Mouse (Mus musculus) midbrain, postnatal 0 days (tissue): Measurements from ENCODE around the gene Robo1. TPM values are rescaled to one million over a fixed set of nuclear protein-coding genes. Genes with fewer than 3 reads are reported as not detected.

Source experiments
- ATAC-seq: fragments of 200-750 bp; cut with Nextera tagmentation; 2 replicates; pipeline ENCODE4 v1.8.0; 2017; ENCODE audit warnings: moderate number of reproducible peaks, mild to moderate bottlenecking, moderate TSS enrichment, moderate library complexity; ENCODE audit not compliant: low FRiP score
- DNase-seq: peaks from one replicate; pipeline ENCODE4 v3.0.0-alpha.2; 2015; ENCODE audit warnings: low spot score
- H3K27ac ChIP-seq: fragments of 300-500 bp; sonication (generic); 2 replicates; pipeline ENCODE4 v1.5.1; 2014; ENCODE audit warnings: low read depth, mild to moderate bottlenecking, low read length, mixed read lengths
- H3K27me3 ChIP-seq: fragments of 300-500 bp; sonication (generic); 2 replicates; pipeline ENCODE4 v1.6.1; 2014; ENCODE audit warnings: low read length, control low read depth, mixed read lengths; ENCODE audit not compliant: insufficient read depth
- H3K36me3 ChIP-seq: fragments of 300-500 bp; sonication (generic); 2 replicates; pipeline ENCODE4 v1.6.1; 2014; ENCODE audit warnings: low read length, control low read depth, mixed read lengths; ENCODE audit not compliant: insufficient read depth
- H3K4me1 ChIP-seq: fragments of 300-500 bp; sonication (generic); 2 replicates; pipeline ENCODE4 v1.6.1; 2014; ENCODE audit warnings: mild to moderate bottlenecking, control low read depth, antibody characterized with exemption, low read length, mixed read lengths; ENCODE audit not compliant: insufficient read depth
- H3K4me2 ChIP-seq: fragments of 300-500 bp; sonication (generic); 2 replicates; pipeline ENCODE4 v1.6.1; 2014; ENCODE audit warnings: low read depth, mild to moderate bottlenecking, low read length, mixed read lengths; ENCODE audit not compliant: poor library complexity, severe bottlenecking
- H3K4me3 ChIP-seq: fragments of 300-500 bp; sonication (generic); 2 replicates; pipeline ENCODE4 v1.5.1; 2014; ENCODE audit warnings: low read depth, mild to moderate bottlenecking, low read length, moderate library complexity
- H3K9ac ChIP-seq: fragments of 300-500 bp; sonication (generic); replicated peaks from 2 replicates; pipeline ENCODE4 v1.6.1; 2014; ENCODE audit warnings: mild to moderate bottlenecking, low read length, moderate library complexity, mixed read lengths; ENCODE audit not compliant: poor library complexity, severe bottlenecking
- H3K9me3 ChIP-seq: fragments of 300-500 bp; sonication (generic); 2 replicates; pipeline ENCODE4 v1.6.1; 2016; ENCODE audit warnings: low read length, control low read depth
- CTCF ChIP-seq: IDR thresholded peaks from 2 replicates; pipeline ENCODE4 v1.5.1; 2016; ENCODE audit warnings: antibody characterized with exemption, mild to moderate bottlenecking
- WGBS: fragments of 180-500 bp; shearing (Covaris S2); extraction: QIAGEN DNeasy Blood & Tissue Kit; methylation state at CpG from one replicate; pipeline ENCODE4 v1.1.7; 2014; 5-methylcytosine and 5-hydroxymethylcytosine counted together
- polyA plus RNA-seq: library from polyadenylated mRNA; unstranded; fragments of >200 nt; fragmentation: Nextera tagmentation; extraction: Ambion mirVana; gene quantifications from 2 replicates; pipeline ENCODE4 v1.2.1, GENCODE M21; 2015
- total RNA-seq: library from RNA; depleted of rRNA; stranded (reverse); fragments of >200 nt; gene quantifications from 2 replicates; pipeline ENCODE4 v1.2.3, GENCODE M21; 2014

Robo1 gene
- total and polyA plus RNA-seq, 2 experiments from 2014 or later, result 31.4 to 96.1 TPM

DNA sequence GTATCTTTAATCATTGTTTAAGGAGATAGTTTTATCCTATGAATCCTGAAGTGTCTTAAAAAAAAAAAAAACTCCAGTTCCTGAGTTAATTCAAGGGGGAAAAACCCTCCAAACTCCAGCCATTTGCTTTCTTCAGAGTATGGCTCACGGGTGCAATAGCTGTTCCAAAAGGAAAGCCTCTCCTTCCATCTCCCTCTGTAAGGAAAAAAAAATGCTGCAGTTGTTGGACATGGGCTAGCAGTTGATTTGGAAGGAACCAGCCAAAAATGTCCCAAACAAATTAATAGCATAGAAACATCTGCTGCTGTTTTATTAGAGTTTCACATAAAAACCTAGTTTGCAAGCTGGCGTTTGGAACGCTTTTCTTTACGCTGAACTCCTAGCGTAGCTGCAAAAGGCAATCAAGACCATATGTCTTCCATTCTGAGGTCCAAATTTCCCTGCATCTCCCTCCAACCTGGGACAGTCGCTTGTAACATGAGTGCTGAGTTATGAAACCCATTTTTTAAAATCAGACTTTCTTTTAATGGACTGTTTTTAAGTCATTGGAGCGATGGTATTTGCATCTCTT lies 553.7 kb downstream of the Robo1 start:
- Histone ChIP-seq H3K36me3 (no peaks in the 10 kb centered on the region), H3K4me1 (no peaks in the 10 kb centered on the region), H3K4me2 (no peak overlapping the region), H3K9ac (no peak overlapping the region), H3K27ac (no peak overlapping the region), H3K9me3 (no peaks in the 10 kb centered on the region), H3K27me3 (no peaks in the 10 kb centered on the region), H3K4me3 (no peak overlapping the region)
- DNase-seq (no peak), ATAC-seq (no peak)
- TF ChIP-seq CTCF, result no peak
- WGBS, result 91% methylated on average over 7 of the region's 7 CpGs

DNA sequence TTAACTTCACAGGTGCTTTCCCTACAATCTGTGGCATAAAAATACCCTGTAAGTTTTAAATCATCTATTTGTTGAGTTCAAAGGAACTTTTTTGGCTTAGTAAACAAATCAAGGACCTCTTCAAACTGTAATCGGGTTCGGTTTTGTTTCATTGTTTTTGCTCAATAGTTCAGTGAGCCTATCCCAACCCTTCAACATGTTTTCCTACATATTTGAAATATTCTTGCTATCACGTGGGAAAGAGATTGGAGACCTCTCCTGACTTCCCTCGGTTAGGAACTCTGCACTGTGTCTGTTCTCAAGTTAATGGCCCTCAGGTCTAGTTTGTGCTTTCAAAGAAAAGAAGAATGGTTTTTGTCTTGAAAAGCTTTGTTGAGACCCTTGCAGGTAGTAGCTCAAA lies 557.9 kb downstream of the Robo1 start:
- H3K4me1 ChIP-seq, result no peaks in the 10 kb centered on the region
- H3K36me3 ChIP-seq, result no peaks in the 10 kb centered on the region

DNA sequence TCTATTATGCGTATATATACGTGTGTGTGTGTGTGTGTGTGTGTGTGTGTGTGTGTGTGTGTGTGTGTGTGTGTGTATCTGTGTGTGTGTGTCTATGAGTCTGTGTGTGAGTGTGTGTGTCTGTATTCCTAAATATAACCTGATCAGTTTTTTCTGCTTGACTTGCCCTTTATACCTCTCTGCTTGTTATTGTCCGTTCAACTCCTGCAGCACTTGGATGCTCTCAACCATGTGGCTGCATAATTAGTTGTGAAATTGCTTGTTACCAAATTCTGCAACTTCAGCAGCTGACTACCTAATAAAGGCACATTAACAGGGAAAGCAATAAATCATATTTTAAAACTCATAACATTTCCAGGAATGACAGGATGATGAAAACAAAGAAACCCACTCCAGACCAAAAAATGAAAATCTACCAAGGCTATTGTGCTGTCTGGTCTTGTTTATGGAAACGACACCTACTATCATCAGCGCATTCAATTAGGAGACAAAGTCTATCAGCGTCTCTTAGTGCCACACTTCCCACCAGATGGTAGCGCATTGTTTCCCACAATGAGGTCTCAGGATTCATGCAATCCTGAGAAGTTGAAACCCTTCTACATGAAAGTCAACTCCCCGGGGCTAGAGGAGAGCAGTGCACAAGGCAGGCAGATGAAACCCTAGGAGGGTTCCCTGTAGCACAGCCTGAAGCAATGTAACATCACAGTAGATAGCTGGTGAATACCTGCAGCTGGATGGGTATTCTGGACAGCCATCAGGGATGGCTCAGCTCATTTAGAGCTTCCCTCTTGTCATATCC lies 567.0 kb downstream of the Robo1 start:
- H3K9me3 ChIP-seq, result no peaks in the 10 kb centered on the region
- H3K4me1 ChIP-seq, result no peaks in the 10 kb centered on the region
- H3K4me3 ChIP-seq, result no peak overlapping the region
- no peaks in the 10 kb centered on the region for H3K27me3 ChIP-seq
- ATAC-seq, result peak; percentile 41; the same call in 1 of the 2 replicates
- H3K4me2 ChIP-seq, result no peak overlapping the region
- WGBS, result 57% methylated on average over 8 of the region's 8 CpGs
- no peak for DNase-seq
- no peak for TF ChIP-seq CTCF
- H3K9ac ChIP-seq, result no peak overlapping the region
- no peaks in the 10 kb centered on the region for H3K36me3 ChIP-seq
- no peak overlapping the region for H3K27ac ChIP-seq

More for the DNA sequence above, 557.9 kb downstream of the Robo1 start:
- ATAC-seq, result no peak
- WGBS, result 88% methylated on average over 4 of the region's 4 CpGs
- Histone ChIP-seq H3K27me3 (no peaks in the 10 kb centered on the region), H3K9ac (no peak overlapping the region), H3K9me3 (no peaks in the 10 kb centered on the region), H3K4me3 (no peak overlapping the region), H3K4me2 (no peak overlapping the region), H3K27ac (no peak overlapping the region)
- TF ChIP-seq CTCF, result no peak
- DNase-seq, result no peak

DNA sequence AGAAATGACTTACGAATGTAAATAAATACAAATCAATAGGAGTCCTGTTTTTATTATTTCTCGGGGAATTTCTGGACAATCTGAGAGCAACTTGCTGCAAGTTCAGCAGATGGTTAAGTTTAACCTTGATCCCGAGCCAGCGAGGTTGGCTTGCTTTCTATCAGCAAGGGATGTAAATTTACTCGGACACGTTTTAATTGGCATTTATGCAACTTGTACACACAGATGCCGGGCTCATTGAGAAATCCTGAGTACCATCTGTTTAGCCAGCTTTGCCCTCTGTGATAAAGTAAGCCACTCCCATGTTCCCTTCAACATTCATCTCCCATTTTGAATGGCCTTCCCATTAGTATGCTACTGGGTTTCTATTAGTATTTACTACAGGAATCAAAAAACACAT lies 580.0 kb downstream of the Robo1 start:
- H3K27me3 ChIP-seq, result no peaks in the 10 kb centered on the region
- no peaks in the 10 kb centered on the region for H3K4me1 ChIP-seq
- no peak overlapping the region for H3K4me3 ChIP-seq
- no peak for TF ChIP-seq CTCF
- H3K4me2 ChIP-seq, result no peak overlapping the region
- WGBS, result 18% methylated on average over 7 of the region's 7 CpGs
- H3K9me3 ChIP-seq, result no peaks in the 10 kb centered on the region
- H3K9ac ChIP-seq, result no peak overlapping the region
- ATAC-seq (no peak; the same call in 1 of the 2 replicates), DNase-seq (peak; percentile 81)
- no peaks in the 10 kb centered on the region for H3K36me3 ChIP-seq
- no peak overlapping the region for H3K27ac ChIP-seq

DNA sequence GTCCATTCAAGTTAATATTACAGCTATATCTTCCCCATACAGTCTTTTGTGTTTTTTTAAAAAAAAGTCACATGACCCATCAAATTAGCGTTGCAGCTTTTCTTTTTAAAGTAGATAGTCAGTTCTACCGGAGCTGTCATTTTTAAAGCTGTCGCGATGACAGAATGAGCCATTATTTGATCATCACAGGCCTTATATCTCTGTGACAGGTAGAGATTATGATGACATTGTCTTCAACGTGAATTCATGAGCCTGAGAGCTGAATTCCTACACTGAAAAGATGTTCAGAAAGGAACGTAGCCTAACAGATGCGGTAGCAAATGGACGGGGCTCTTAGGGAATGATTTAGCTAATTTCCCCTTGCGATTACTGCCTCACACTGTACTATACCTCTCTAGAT lies 581.3 kb downstream of the Robo1 start:
- Histone ChIP-seq H3K27ac (no peak overlapping the region), H3K9ac (no peak overlapping the region), H3K9me3 (no peaks in the 10 kb centered on the region), H3K36me3 (no peaks in the 10 kb centered on the region), H3K27me3 (no peaks in the 10 kb centered on the region), H3K4me3 (no peak overlapping the region), H3K4me2 (no peak overlapping the region), H3K4me1 (no peaks in the 10 kb centered on the region)
- DNase-seq (no peak), ATAC-seq (no peak)
- WGBS, result 67% methylated on average over 9 of the region's 9 CpGs
- no peak for TF ChIP-seq CTCF

DNA sequence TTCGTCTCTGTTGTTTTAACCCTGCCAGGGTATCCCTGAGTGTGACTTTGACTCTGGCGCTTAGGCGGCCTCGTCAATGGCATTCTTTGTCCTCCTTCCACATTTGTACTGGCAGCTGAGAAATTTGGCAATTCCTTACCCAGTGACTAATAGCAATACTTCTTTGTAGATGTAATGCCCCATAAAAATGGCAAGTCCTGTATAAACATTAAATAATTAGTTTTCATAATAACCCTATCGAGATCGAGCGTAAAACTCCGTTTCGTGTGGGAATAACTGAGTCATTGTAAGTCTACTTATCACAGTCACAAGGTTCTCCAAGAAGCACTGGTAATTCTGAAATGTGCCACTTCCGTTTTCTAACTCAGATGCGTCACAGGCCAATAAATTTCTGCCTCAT lies 589.0 kb downstream of the Robo1 start:
- H3K9ac ChIP-seq, result no peak overlapping the region
- 80% methylated on average over 11 of the region's 11 CpGs for WGBS
- no peaks in the 10 kb centered on the region for H3K4me1 ChIP-seq
- no peak for TF ChIP-seq CTCF
- H3K4me3 ChIP-seq, result no peak overlapping the region
- H3K9me3 ChIP-seq, result no peaks in the 10 kb centered on the region
- H3K27me3 ChIP-seq, result no peaks in the 10 kb centered on the region
- ATAC-seq (no peak), DNase-seq (no peak)
- no peaks in the 10 kb centered on the region for H3K36me3 ChIP-seq
- no peak overlapping the region for H3K4me2 ChIP-seq
- H3K27ac ChIP-seq, result no peak overlapping the region
